Mouse (Mus musculus): ENCODE measurements around the gene Mettl26.

DNA sequence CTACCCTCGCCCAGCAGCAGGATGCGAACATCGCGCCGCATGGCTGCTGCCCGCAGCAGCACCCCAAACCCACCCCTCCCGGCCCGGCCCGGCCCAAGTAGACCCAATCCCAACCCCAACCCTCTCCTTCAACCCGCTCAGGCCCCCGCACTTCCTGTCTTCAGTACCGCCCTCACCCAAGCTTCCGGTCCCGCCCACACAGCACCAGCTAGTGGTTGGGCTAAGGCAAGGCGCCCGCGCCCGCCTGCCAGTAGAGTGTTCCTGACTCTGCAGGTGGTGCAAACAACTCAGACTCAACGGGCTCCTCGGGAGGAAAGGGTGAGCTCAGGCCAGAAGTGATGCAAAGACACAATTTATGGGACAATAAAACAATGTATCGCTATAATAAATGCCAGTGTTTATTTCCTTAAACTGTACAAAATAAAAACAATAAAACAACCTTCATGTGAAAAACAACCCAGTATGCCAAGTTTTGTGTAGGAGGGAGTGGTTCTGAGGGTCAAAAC, 30.4 kb upstream of the Mettl26 start, which contains the start of gene Rhot2:
- TF ChIP-seq CTCF (IDR thresholded peaks at IDR 0.05; ENCODE audit: borderline replicate concordance, insufficient read depth, low read depth, low read length) (peak; percentile 27; the same call in 1 of the 2 replicates), POLR2A (IDR thresholded peaks at IDR 0.05; ENCODE audit: borderline replicate concordance, insufficient read depth, low read length) (peak; percentile 77; the same call in 1 of the 2 replicates)

Measured in cerebellum, adult 2 months (tissue).